Mouse (Mus musculus): ENCODE data around the gene Prdx4. TPM values are rescaled to one million over a fixed set of nuclear protein-coding genes. Genes with fewer than 3 reads are reported as not detected.

The Prdx4 gene
- polyA plus RNA-seq, 1 experiment from 2014 or later = 248 TPM

Other genes starting within 250 kb of the Prdx4 start
- not detected in 2 replicates for gene Magea2, start 247.1 kb downstream of the Prdx4 start, polyA plus RNA-seq (2015; fragmentation: Nextera tagmentation; extraction: Ambion mirVana)
- not detected in 2 replicates for gene Cldn34b2, start 212.3 kb downstream of the Prdx4 start, polyA plus RNA-seq (2015; fragmentation: Nextera tagmentation; extraction: Ambion mirVana)
- gene Sat1, start 124.3 kb downstream of the Prdx4 start, polyA plus RNA-seq (2015; fragmentation: Nextera tagmentation; extraction: Ambion mirVana) = 115 and 121 TPM in 2 replicates
- 40.4 and 40.9 TPM in 2 replicates for gene Acot9, start 78.3 kb downstream of the Prdx4 start, polyA plus RNA-seq (2015; fragmentation: Nextera tagmentation; extraction: Ambion mirVana)